Mouse (Mus musculus) myocyte (in vitro differentiated cells): ENCODE measurements around the gene Foxs1. TPM values are rescaled to one million over a fixed set of nuclear protein-coding genes. Genes with fewer than 3 reads are reported as not detected.
A peak's percentile ranks its signal among the peaks of the same experiment; 100 is the strongest.

Source experiments
- H3K27me3 ChIP-seq: one replicate; pipeline ENCODE4 v1.6.1; 2011; ENCODE audit not compliant: control insufficient read depth, insufficient read depth, insufficient read length
- H3K36me3 ChIP-seq: one replicate; pipeline ENCODE4 v1.6.1; 2011; ENCODE audit not compliant: control insufficient read depth, insufficient read depth
- H3K4me2 ChIP-seq: one replicate; pipeline ENCODE4 v1.6.1; 2011; ENCODE audit warnings: low read depth, control low read depth
- H3K4me3 ChIP-seq: one replicate; pipeline ENCODE4 v1.5.1; 2011; ENCODE audit warnings: mild to moderate bottlenecking, control low read depth, moderate library complexity
- H3K79me2 ChIP-seq: one replicate; pipeline ENCODE4 v1.6.1; 2011; ENCODE audit not compliant: control insufficient read depth, insufficient read depth
- H3ac ChIP-seq: one replicate; pipeline ENCODE4 v1.6.1; 2011; ENCODE audit not compliant: control insufficient read depth, insufficient read length
- CEBPB ChIP-seq: IDR thresholded peaks from 2 replicates; pipeline ENCODE4 v1.6.1; 2011; ENCODE audit warnings: mild to moderate bottlenecking, moderate library complexity; ENCODE audit not compliant: poor library complexity, insufficient read depth, severe bottlenecking
- E2F4 ChIP-seq: IDR thresholded peaks from one replicate; pipeline ENCODE4 v1.6.1; 2011; ENCODE audit warnings: mild to moderate bottlenecking, control low read depth, moderate library complexity; ENCODE audit not compliant: insufficient read depth
- MAX ChIP-seq: IDR thresholded peaks from one replicate; pipeline ENCODE4 v1.6.1; 2011; ENCODE audit warnings: low read depth, mild to moderate bottlenecking, control low read depth
- MYOD1 ChIP-seq, 3 experiments: IDR thresholded peaks; one replicate each; pipeline ENCODE4 v1.6.1; 2011; ENCODE audit warnings: control low read depth in 2 of 3, low read depth in 2 of 3, mild to moderate bottlenecking in 2 of 3, moderate library complexity in 1 of 3; ENCODE audit not compliant: insufficient read length in 2 of 3, control insufficient read depth in 1 of 3
- MYOG ChIP-seq, 3 experiments: IDR thresholded peaks; one replicate each; pipeline ENCODE4 v1.6.1; 2011; ENCODE audit warnings: control low read depth in 2 of 3, low read depth in 2 of 3, mild to moderate bottlenecking in 2 of 3; ENCODE audit not compliant: insufficient read length in 2 of 3, control insufficient read depth in 1 of 3, insufficient read depth in 1 of 3
- POLR2A ChIP-seq: IDR thresholded peaks from one replicate; pipeline ENCODE4 v1.6.1; 2011; ENCODE audit warnings: low read depth, mild to moderate bottlenecking, control low read depth, moderate library complexity; ENCODE audit not compliant: insufficient read length
- POLR2AphosphoS2 ChIP-seq: IDR thresholded peaks from one replicate; pipeline ENCODE4 v1.6.1; 2011; ENCODE audit warnings: low read depth, control low read depth; ENCODE audit not compliant: insufficient read length
- REST ChIP-seq: IDR thresholded peaks from one replicate; pipeline ENCODE4 v1.6.1; 2011; ENCODE audit warnings: mild to moderate bottlenecking, control low read depth, moderate library complexity; ENCODE audit not compliant: insufficient read depth, insufficient read length
- SRF ChIP-seq: IDR thresholded peaks from one replicate; pipeline ENCODE4 v1.6.1; 2011; ENCODE audit warnings: low read depth; ENCODE audit not compliant: control insufficient read depth, insufficient read length
- TCF12 ChIP-seq: IDR thresholded peaks from one replicate; pipeline ENCODE4 v1.6.1; 2011; ENCODE audit warnings: mild to moderate bottlenecking, control low read depth; ENCODE audit not compliant: poor library complexity, insufficient read depth, severe bottlenecking
- TCF3 ChIP-seq: IDR thresholded peaks from one replicate; pipeline ENCODE4 v1.6.1; 2011; ENCODE audit warnings: low read depth, control low read depth; ENCODE audit not compliant: insufficient read length
- USF1 ChIP-seq: IDR thresholded peaks from one replicate; pipeline ENCODE4 v1.6.1; 2011; ENCODE audit warnings: low read depth, mild to moderate bottlenecking, control low read depth, moderate library complexity
- polyA plus RNA-seq: library from polyadenylated mRNA; unstranded; fragments of >200 nt; fragmentation: generic; extraction: Trizol; gene quantifications from one replicate; pipeline ENCODE4 v1.2.1, GENCODE M21; 2012; ENCODE audit warnings: missing spikeins

The Foxs1 gene
- polyA plus RNA-seq, 1 experiment, result 31.3 TPM

DNA sequence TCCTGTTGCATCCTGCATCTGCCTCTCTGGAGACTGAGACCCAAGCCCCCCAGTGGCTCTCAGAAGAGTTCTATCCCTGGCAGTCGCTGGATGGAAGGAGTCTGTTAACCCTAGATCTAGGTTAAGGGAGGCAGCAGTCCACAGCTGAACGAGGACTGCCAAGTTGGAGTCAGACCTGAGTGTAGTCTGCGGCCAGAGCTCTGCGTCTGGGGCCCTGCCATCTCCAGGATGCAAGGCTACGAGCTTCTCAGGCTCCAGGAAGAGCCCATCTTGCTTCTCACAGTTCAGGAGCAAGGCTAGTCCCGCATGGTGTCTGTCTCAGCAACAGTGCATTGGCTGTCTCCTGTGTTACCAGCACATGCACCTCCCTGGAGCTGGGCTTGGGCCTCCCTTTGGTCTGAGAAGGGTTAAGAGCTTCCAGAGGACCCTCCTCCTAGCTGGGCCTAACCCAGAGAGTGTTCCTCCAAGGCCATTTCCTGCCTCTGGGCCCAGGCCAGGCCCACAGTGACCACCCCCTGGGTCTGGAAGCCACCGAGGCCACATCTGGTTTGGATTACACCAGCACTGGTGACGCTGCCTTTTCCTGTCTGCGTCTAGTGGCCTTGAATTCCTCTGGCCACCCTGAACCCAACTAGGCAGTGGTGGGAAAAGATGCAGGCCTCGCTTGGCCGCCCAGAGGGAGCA, 7.7 kb downstream of the Foxs1 start:
- H3K4me2 ChIP-seq, result peak overlapping the region; percentile 89
- H3K36me3 ChIP-seq, result no peaks in the 10 kb centered on the region
- TF ChIP-seq TCF3, result peak; percentile 29
- TF ChIP-seq POLR2AphosphoS2, result no peak
- TF ChIP-seq E2F4, result no peak
- TF ChIP-seq MAX, result no peak
- no peak for TF ChIP-seq REST
- peak; percentile 45 for TF ChIP-seq TCF12
- no peak overlapping the region for H3ac ChIP-seq
- H3K79me2 ChIP-seq, result peaks cover 19% of the 10 kb centered on the region
- peak overlapping the region; percentile 5 for H3K4me3 ChIP-seq
- no peaks in the 10 kb centered on the region for H3K27me3 ChIP-seq

GRCm38 (mm10) chr2:152924543-152924942, 8.5 kb downstream of the Foxs1 start:
- no peak for TF ChIP-seq TCF12
- TF ChIP-seq REST, result no peak
- no peak for TF ChIP-seq SRF
- TF ChIP-seq POLR2AphosphoS2, result no peak
- no peak for TF ChIP-seq POLR2A
- TF ChIP-seq MYOG (IDR thresholded peaks at IDR 0.05; ENCODE audit: control insufficient read depth in 1 of 3, insufficient read depth in 1 of 3, insufficient read length in 2 of 3, low read depth in 2 of 3), result no peak
- no peak for TF ChIP-seq MAX
- TF ChIP-seq USF1, result no peak
- no peak for TF ChIP-seq CEBPB
- TF ChIP-seq TCF3, result no peak
- no peak for TF ChIP-seq MYOD1 (IDR thresholded peaks at IDR 0.05; ENCODE audit: control insufficient read depth in 1 of 3, insufficient read length in 2 of 3, low read depth in 2 of 3)
- no peak for TF ChIP-seq E2F4
- Histone ChIP-seq H3K4me3 (peak overlapping the region; percentile 5), H3K27me3 (no peaks in the 10 kb centered on the region), H3K36me3 (no peaks in the 10 kb centered on the region), H3ac (no peak overlapping the region), H3K79me2 (peaks cover 11% of the 10 kb centered on the region), H3K4me2 (peak overlapping the region; percentile 89)

- Histone ChIP-seq H3K4me3 (no peak overlapping the region), H3K79me2 (peaks cover 7% of the 10 kb centered on the region), H3ac (no peak overlapping the region), H3K36me3 (no peaks in the 10 kb centered on the region), H3K4me2 (peak overlapping the region; percentile 89), H3K27me3 (no peaks in the 10 kb centered on the region)
- TF ChIP-seq MAX, result no peak
- TF ChIP-seq REST, result no peak
- no peak for TF ChIP-seq TCF12
- no peak for TF ChIP-seq E2F4
- no peak for TF ChIP-seq POLR2AphosphoS2
- no peak for TF ChIP-seq CEBPB
These were observed 8.9 kb downstream of the Foxs1 start for GRCm38 (mm10) chr2:152924128-152924527.

- TF ChIP-seq TCF3 (no peak), MYOG (IDR thresholded peaks at IDR 0.05; ENCODE audit: control insufficient read depth in 1 of 3, insufficient read depth in 1 of 3, insufficient read length in 2 of 3, low read depth in 2 of 3) (no peak), MYOD1 (IDR thresholded peaks at IDR 0.05; ENCODE audit: control insufficient read depth in 1 of 3, insufficient read length in 2 of 3, low read depth in 2 of 3) (peak in 1 of 3 experiments; percentile 37), REST (no peak)
- Histone ChIP-seq H3ac (no peak overlapping the region), H3K27me3 (no peaks in the 10 kb centered on the region)
These were observed 9.4 kb downstream of the Foxs1 start for GRCm38 (mm10) chr2:152923621-152924020.

GRCm38 (mm10) chr2:152922376-152922775, 10.6 kb downstream of the Foxs1 start:
- Histone ChIP-seq H3K4me2 (no peak overlapping the region), H3K27me3 (no peaks in the 10 kb centered on the region), H3ac (no peak overlapping the region), H3K36me3 (no peaks in the 10 kb centered on the region), H3K79me2 (peaks cover 6% of the 10 kb centered on the region), H3K4me3 (no peak overlapping the region)
- no peak for TF ChIP-seq POLR2AphosphoS2

More at GRCm38 (mm10) chr2:152923621-152924020, 9.4 kb downstream of the Foxs1 start:
- Histone ChIP-seq H3K4me3 (no peak overlapping the region), H3K79me2 (peaks cover 6% of the 10 kb centered on the region), H3K36me3 (no peaks in the 10 kb centered on the region), H3K4me2 (peak overlapping the region; percentile 89)
